Mouse (Mus musculus) heart, postnatal 0 days (tissue): ENCODE measurements around the gene Lef1. TPM values are rescaled to one million over a fixed set of nuclear protein-coding genes. Genes with fewer than 3 reads are reported as not detected.

Experiments
- ATAC-seq: fragments of 200-750 bp; cut with Nextera tagmentation; 2 replicates; pipeline ENCODE4 v1.8.0; 2017; ENCODE audit warnings: low read depth, moderate number of reproducible peaks, moderate library complexity; ENCODE audit not compliant: insufficient read depth
- DNase-seq: peaks from one replicate; pipeline ENCODE4 v3.0.0-alpha.2; 2016; ENCODE audit warnings: low spot score
- H3K27ac ChIP-seq: fragments of 300-500 bp; sonication (generic); 2 replicates; pipeline ENCODE4 v1.5.1; 2014; ENCODE audit warnings: low read depth, mild to moderate bottlenecking
- H3K27me3 ChIP-seq: fragments of 300-500 bp; sonication (generic); 2 replicates; pipeline ENCODE4 v1.6.1; 2014; ENCODE audit warnings: low read length, mixed read lengths; ENCODE audit not compliant: control insufficient read depth, insufficient read depth
- H3K36me3 ChIP-seq: fragments of 300-500 bp; sonication (generic); replicated peaks from 2 replicates; pipeline ENCODE4 v1.6.1; 2014; ENCODE audit warnings: low read length, mixed read lengths; ENCODE audit not compliant: control insufficient read depth, insufficient read depth
- H3K4me1 ChIP-seq: fragments of 300-500 bp; sonication (generic); 2 replicates; pipeline ENCODE4 v1.6.1; 2014; ENCODE audit warnings: antibody characterized with exemption; ENCODE audit not compliant: control insufficient read depth, insufficient read depth
- H3K4me2 ChIP-seq: fragments of 300-500 bp; sonication (generic); 2 replicates; pipeline ENCODE4 v1.6.1; 2014; ENCODE audit warnings: low read depth, mild to moderate bottlenecking, low read length, moderate library complexity
- H3K4me3 ChIP-seq: fragments of 300-500 bp; sonication (generic); 2 replicates; pipeline ENCODE4 v1.5.1; 2014; ENCODE audit warnings: low read depth, low read length
- H3K9ac ChIP-seq: fragments of 300-500 bp; sonication (generic); replicated peaks from 2 replicates; pipeline ENCODE4 v1.6.1; 2014; ENCODE audit warnings: low read depth, low read length, mixed read lengths
- H3K9me3 ChIP-seq: fragments of 300-500 bp; sonication (generic); replicated peaks from 2 replicates; pipeline ENCODE4 v1.6.1; 2016; ENCODE audit warnings: low read length; ENCODE audit not compliant: control insufficient read depth
- CTCF ChIP-seq: IDR thresholded peaks from 2 replicates; pipeline ENCODE4 v1.5.1; 2016; ENCODE audit warnings: antibody characterized with exemption, control low read depth, low read depth
- EP300 ChIP-seq: IDR thresholded peaks from 2 replicates; pipeline ENCODE4 v1.6.1; 2016; ENCODE audit warnings: antibody characterized with exemption, low read depth
- WGBS: fragments of 180-500 bp; shearing (Covaris S2); extraction: QIAGEN DNeasy Blood & Tissue Kit; methylation state at CpG from one replicate; pipeline ENCODE4 v1.1.7; 2014; 5-methylcytosine and 5-hydroxymethylcytosine counted together
- polyA plus RNA-seq: library from polyadenylated mRNA; unstranded; fragments of >200 nt; fragmentation: Nextera tagmentation; extraction: Ambion mirVana; gene quantifications from 2 replicates; pipeline ENCODE4 v1.2.1, GENCODE M21; 2015
- total RNA-seq: library from RNA; depleted of rRNA; stranded (reverse); fragments of >200 nt; gene quantifications from 2 replicates; pipeline ENCODE4 v1.2.3, GENCODE M21; 2014; ENCODE audit warnings: low replicate concordance

Lef1 gene
- total and polyA plus RNA-seq, 2 experiments from 2014 or later = 0.87 TPM; not detected in 1

GRCm38 (mm10) chr3:131111851-131112572 is 1.7 kb downstream of the Lef1 start:
- Histone ChIP-seq H3K27ac (no peak overlapping the region), H3K4me1 (peaks cover 9% of the 10 kb centered on the region; the same call in 1 of the 2 replicates), H3K9ac (peak overlapping the region; percentile 46; the same call in 1 of the 2 replicates), H3K9me3 (no peaks in the 10 kb centered on the region), H3K36me3 (no peaks in the 10 kb centered on the region), H3K4me2 (peak overlapping the region; percentile 75), H3K27me3 (peaks cover 73% of the 10 kb centered on the region), H3K4me3 (peak overlapping the region; percentile 56)
- under 1% methylated on average over 69 of the region's 69 CpGs for WGBS
- DNase-seq = no peak
- TF ChIP-seq EP300 (no peak), CTCF (no peak)
- peak; percentile 39; the same call in 1 of the 2 replicates for ATAC-seq

- 1% methylated on average over 7 of the region's 7 CpGs for WGBS
- Histone ChIP-seq H3K27me3 (peaks cover 67% of the 10 kb centered on the region), H3K36me3 (no peaks in the 10 kb centered on the region), H3K4me1 (peaks cover 9% of the 10 kb centered on the region; the same call in 1 of the 2 replicates), H3K4me2 (peak overlapping the region; percentile 75), H3K27ac (no peak overlapping the region), H3K4me3 (peak overlapping the region; percentile 56), H3K9me3 (no peaks in the 10 kb centered on the region), H3K9ac (no peak overlapping the region)
- TF ChIP-seq CTCF (no peak), EP300 (no peak)
- ATAC-seq (no peak), DNase-seq (no peak)
Observed at GRCm38 (mm10) chr3:131112573-131112955, 2.3 kb downstream of the Lef1 start.

GRCm38 (mm10) chr3:131113029-131113428 is 2.8 kb downstream of the Lef1 start:
- no peaks in the 10 kb centered on the region for H3K36me3 ChIP-seq
- no peak for TF ChIP-seq CTCF
- TF ChIP-seq EP300 = no peak
- 26% methylated on average over 13 of the region's 13 CpGs for WGBS
- H3K9ac ChIP-seq = no peak overlapping the region
- DNase-seq (no peak), ATAC-seq (no peak)
- peak overlapping the region; percentile 75 for H3K4me2 ChIP-seq
- peaks cover 63% of the 10 kb centered on the region for H3K27me3 ChIP-seq
- H3K27ac ChIP-seq = no peak overlapping the region
- peaks cover 9% of the 10 kb centered on the region; the same call in 1 of the 2 replicates for H3K4me1 ChIP-seq
- no peaks in the 10 kb centered on the region for H3K9me3 ChIP-seq
- peak overlapping the region; percentile 56; the same call in 1 of the 2 replicates for H3K4me3 ChIP-seq

- H3K4me1 ChIP-seq = peaks cover 5% of the 10 kb centered on the region; the same call in 1 of the 2 replicates
- TF ChIP-seq CTCF = no peak
- no peak for TF ChIP-seq EP300
- H3K4me2 ChIP-seq = no peak overlapping the region
- no peak for DNase-seq
- ATAC-seq = no peak
- H3K4me3 ChIP-seq = no peak overlapping the region
- no peaks in the 10 kb centered on the region for H3K36me3 ChIP-seq
- no peak overlapping the region for H3K27ac ChIP-seq
- no peak overlapping the region for H3K9ac ChIP-seq
- no peaks in the 10 kb centered on the region for H3K9me3 ChIP-seq
- 88% methylated on average over 13 of the region's 13 CpGs for WGBS
- H3K27me3 ChIP-seq = peaks cover 32% of the 10 kb centered on the region
Observed at GRCm38 (mm10) chr3:131116116-131116515, 5.8 kb downstream of the Lef1 start.

- H3K9ac ChIP-seq = no peak overlapping the region
- WGBS = 92% methylated on average over 15 of the region's 15 CpGs
- no peak overlapping the region for H3K4me2 ChIP-seq
- H3K4me1 ChIP-seq = no peaks in the 10 kb centered on the region
- H3K27ac ChIP-seq = no peak overlapping the region
- H3K9me3 ChIP-seq = no peaks in the 10 kb centered on the region
- DNase-seq = no peak
- H3K27me3 ChIP-seq = peaks cover 20% of the 10 kb centered on the region
- H3K36me3 ChIP-seq = no peaks in the 10 kb centered on the region
- TF ChIP-seq EP300 (no peak), CTCF (no peak)
- no peak for ATAC-seq
- no peak overlapping the region for H3K4me3 ChIP-seq
Observed at GRCm38 (mm10) chr3:131117352-131117751, 7.1 kb downstream of the Lef1 start.

GRCm38 (mm10) chr3:131117883-131118282 is 7.6 kb downstream of the Lef1 start:
- Histone ChIP-seq H3K9me3 (no peaks in the 10 kb centered on the region), H3K27ac (no peak overlapping the region), H3K9ac (no peak overlapping the region), H3K4me1 (no peaks in the 10 kb centered on the region), H3K27me3 (peaks cover 15% of the 10 kb centered on the region), H3K4me3 (no peak overlapping the region), H3K4me2 (no peak overlapping the region), H3K36me3 (no peaks in the 10 kb centered on the region)
- ATAC-seq (no peak), DNase-seq (no peak)
- no peak for TF ChIP-seq EP300
- TF ChIP-seq CTCF = no peak
- 70% methylated on average over 3 of the region's 3 CpGs for WGBS
